Mouse (Mus musculus) cerebellum, adult 2 months (tissue): ENCODE data around the gene Olfr147. TPM values are rescaled to one million over a fixed set of nuclear protein-coding genes. Genes with fewer than 3 reads are reported as not detected.

Source experiments
- DNase-seq, 2 experiments: peaks; one replicate each; pipeline ENCODE4 v3.0.0; 2021
- H3K27ac ChIP-seq: fragments of 200-500 bp; 2 replicates; pipeline ENCODE4 v1.5.1; 2012; ENCODE audit warnings: low read length, control low read depth, inconsistent platforms; ENCODE audit not compliant: insufficient read depth
- H3K27me3 ChIP-seq: fragments of 200-500 bp; 2 replicates; pipeline ENCODE4 v1.6.1; 2012; ENCODE audit warnings: inconsistent platforms, mild to moderate bottlenecking, low read length, moderate library complexity; ENCODE audit not compliant: control insufficient read depth, insufficient read depth
- H3K4me1 ChIP-seq: fragments of 200-500 bp; 2 replicates; pipeline ENCODE4 v1.6.1; 2011; ENCODE audit warnings: low read length; ENCODE audit not compliant: control insufficient read depth, insufficient read depth
- H3K4me3 ChIP-seq: fragments of 200-500 bp; replicated peaks from 2 replicates; pipeline ENCODE3; 2011; ENCODE audit warnings: mild to moderate bottlenecking, low read depth, low read length, control low read depth; ENCODE audit not compliant: insufficient read depth
- CTCF ChIP-seq: fragments of 200-500 bp; IDR thresholded peaks from 2 replicates; pipeline ENCODE4 v1.5.1; 2011; ENCODE audit warnings: low read depth, mild to moderate bottlenecking, control low read depth, low read length, moderate library complexity, borderline replicate concordance; ENCODE audit not compliant: insufficient read depth
- POLR2A ChIP-seq: fragments of 200-500 bp; IDR thresholded peaks from 2 replicates; pipeline ENCODE4 v1.6.1; 2011; ENCODE audit warnings: low read length, control low read depth, borderline replicate concordance; ENCODE audit not compliant: insufficient read depth
- WGBS: fragments of 180-500 bp; shearing (Covaris S2); methylation state at CpG from one replicate; pipeline ENCODE4 v1.1.7; 2018; 5-methylcytosine and 5-hydroxymethylcytosine counted together
- polyA plus RNA-seq: library from polyadenylated mRNA; depleted of rRNA; stranded (reverse); fragments of >200 nt; gene quantifications from 2 replicates; pipeline ENCODE4 v1.2.3, GENCODE M21; 2012; rRNA removed

Olfr147 gene
- polyA plus RNA-seq, 1 experiment = not detected

DNA sequence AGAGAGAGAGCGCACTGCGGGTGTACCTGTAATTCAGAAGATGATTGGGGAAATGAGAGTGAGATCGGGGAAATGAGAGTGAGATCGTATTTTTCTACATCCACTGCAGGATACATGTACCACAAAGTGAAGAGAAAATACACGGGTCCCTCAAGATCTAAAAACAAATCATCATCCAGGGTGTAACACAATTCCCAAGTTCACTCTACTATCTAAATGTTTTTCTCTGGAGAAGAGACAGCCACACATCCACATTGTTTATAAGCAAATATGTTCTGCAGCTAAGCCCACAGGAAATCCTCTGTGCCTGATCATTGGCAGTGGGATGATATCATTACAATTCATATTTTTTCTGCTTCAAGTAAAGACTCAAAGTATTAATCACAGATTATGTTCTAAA lies 45.9 kb downstream of the Olfr147 start, which contains the start of gene Olfr902:
Olfr902 (plus strand) TSS at position 301 of the 400 bp plus-strand sequence.
- Histone ChIP-seq H3K4me1 (no peaks in the 10 kb centered on the region), H3K4me3 (no peak within 1 kb of the TSS), H3K27me3 (no peaks in the 10 kb centered on the region), H3K27ac (no peak within 1 kb of the TSS)
- TF ChIP-seq CTCF (no peak), POLR2A (no peak)
- DNase-seq = no peak
- WGBS = 84% methylated on average over 5 of the region's 5 CpGs

Other genes with a start within 250 kb of the Olfr147 start
- not detected in 2 replicates for gene Olfr891, start 220.9 kb upstream of the Olfr147 start, polyA plus RNA-seq
- not detected in 2 replicates for gene Olfr893, start 193.3 kb upstream of the Olfr147 start, polyA plus RNA-seq
- gene Olfr894, start 183.6 kb upstream of the Olfr147 start, polyA plus RNA-seq = not detected in 2 replicates
- not detected in 2 replicates for gene Olfr143, start 148.9 kb upstream of the Olfr147 start, polyA plus RNA-seq
- gene Olfr895, start 133.8 kb upstream of the Olfr147 start, polyA plus RNA-seq = not detected in 2 replicates
- not detected in 2 replicates for gene Olfr896-ps1, start 110.6 kb upstream of the Olfr147 start, polyA plus RNA-seq
- gene Olfr25, start 72.6 kb upstream of the Olfr147 start, polyA plus RNA-seq = not detected in 2 replicates
- not detected in 2 replicates for gene Olfr898, start 53.3 kb upstream of the Olfr147 start, polyA plus RNA-seq
- not detected in 2 replicates for gene Olfr250, start 34.8 kb upstream of the Olfr147 start, polyA plus RNA-seq
- not detected in 2 replicates for gene Olfr251, start 24.6 kb upstream of the Olfr147 start, polyA plus RNA-seq
- gene Olfr901, start 27.8 kb downstream of the Olfr147 start, polyA plus RNA-seq = not detected in 2 replicates
- not detected in 2 replicates for gene Olfr902, start 46.0 kb downstream of the Olfr147 start, polyA plus RNA-seq
- not detected in 2 replicates for gene Olfr904, start 61.4 kb downstream of the Olfr147 start, polyA plus RNA-seq
- gene Olfr905, start 69.4 kb downstream of the Olfr147 start, polyA plus RNA-seq = not detected in 2 replicates
- gene Olfr906, start 85.4 kb downstream of the Olfr147 start, polyA plus RNA-seq = not detected in 2 replicates
- gene Olfr907, start 94.1 kb downstream of the Olfr147 start, polyA plus RNA-seq = not detected in 2 replicates
- gene Olfr911-ps1, start 119.9 kb downstream of the Olfr147 start, polyA plus RNA-seq = not detected in 2 replicates
- not detected in 2 replicates for gene Olfr910, start 136.2 kb downstream of the Olfr147 start, polyA plus RNA-seq
- not detected in 2 replicates for gene Olfr912, start 178.5 kb downstream of the Olfr147 start, polyA plus RNA-seq
- gene Olfr913, start 191.1 kb downstream of the Olfr147 start, polyA plus RNA-seq = not detected in 2 replicates
- gene Olfr914, start 203.4 kb downstream of the Olfr147 start, polyA plus RNA-seq = not detected in 2 replicates